Mouse (Mus musculus) kidney, embryonic 14.5 days (tissue): ENCODE measurements around the gene Vps45. TPM values are rescaled to one million over a fixed set of nuclear protein-coding genes. Genes with fewer than 3 reads are reported as not detected.
"Not testable (repeated sequence)": the region's sequence is repeated elsewhere in the genome, so short reads cannot be mapped to it uniquely, and the experiment has no call there.

ENCODE experiments used
- ATAC-seq: fragments of 200-750 bp; cut with Nextera tagmentation; 2 replicates; pipeline ENCODE4 v1.8.0; 2017; ENCODE audit warnings: moderate number of reproducible peaks, mild to moderate bottlenecking, moderate TSS enrichment, moderate library complexity; ENCODE audit not compliant: low FRiP score, low TSS enrichment
- H3K27ac ChIP-seq: fragments of 300-500 bp; sonication (generic); 2 replicates; pipeline ENCODE4 v1.5.1; 2014; ENCODE audit warnings: low read depth, mild to moderate bottlenecking, low read length, moderate library complexity, mixed read lengths
- H3K27me3 ChIP-seq: fragments of 300-500 bp; sonication (generic); 2 replicates; pipeline ENCODE4 v1.6.1; 2014; ENCODE audit warnings: mild to moderate bottlenecking, low read length; ENCODE audit not compliant: control insufficient read depth, insufficient read depth
- H3K36me3 ChIP-seq: fragments of 300-500 bp; sonication (generic); 2 replicates; pipeline ENCODE4 v1.6.1; 2014; ENCODE audit warnings: low read length, mixed read lengths; ENCODE audit not compliant: control insufficient read depth, insufficient read depth
- H3K4me1 ChIP-seq: fragments of 300-500 bp; sonication (generic); 2 replicates; pipeline ENCODE4 v1.6.1; 2014; ENCODE audit warnings: low read length, mixed read lengths; ENCODE audit not compliant: control insufficient read depth, insufficient read depth
- H3K4me2 ChIP-seq: fragments of 300-500 bp; sonication (generic); replicated peaks from 2 replicates; pipeline ENCODE4 v1.6.1; 2014; ENCODE audit warnings: low read depth, mild to moderate bottlenecking, low read length
- H3K4me3 ChIP-seq: fragments of 300-500 bp; sonication (generic); 2 replicates; pipeline ENCODE4 v1.5.1; 2014; ENCODE audit warnings: mild to moderate bottlenecking, low read length
- H3K9ac ChIP-seq: fragments of 300-500 bp; sonication (generic); 2 replicates; pipeline ENCODE4 v1.6.1; 2014; ENCODE audit warnings: low read depth, mild to moderate bottlenecking, low read length, moderate library complexity
- H3K9me3 ChIP-seq: fragments of 300-500 bp; sonication (generic); 2 replicates; pipeline ENCODE4 v1.6.1; 2016; ENCODE audit warnings: low read length; ENCODE audit not compliant: control insufficient read depth
- WGBS: fragments of 180-500 bp; shearing (Covaris S2); extraction: QIAGEN DNeasy Blood & Tissue Kit; methylation state at CpG from one replicate; pipeline ENCODE4 v1.1.7; 2014; 5-methylcytosine and 5-hydroxymethylcytosine counted together
- polyA plus RNA-seq: library from polyadenylated mRNA; unstranded; fragments of >200 nt; fragmentation: Nextera tagmentation; extraction: Ambion mirVana; gene quantifications from 2 replicates; pipeline ENCODE4 v1.2.1, GENCODE M21; 2014

Vps45 gene
- polyA plus RNA-seq, 1 experiment from 2014 or later: 24.3 TPM

DNA sequence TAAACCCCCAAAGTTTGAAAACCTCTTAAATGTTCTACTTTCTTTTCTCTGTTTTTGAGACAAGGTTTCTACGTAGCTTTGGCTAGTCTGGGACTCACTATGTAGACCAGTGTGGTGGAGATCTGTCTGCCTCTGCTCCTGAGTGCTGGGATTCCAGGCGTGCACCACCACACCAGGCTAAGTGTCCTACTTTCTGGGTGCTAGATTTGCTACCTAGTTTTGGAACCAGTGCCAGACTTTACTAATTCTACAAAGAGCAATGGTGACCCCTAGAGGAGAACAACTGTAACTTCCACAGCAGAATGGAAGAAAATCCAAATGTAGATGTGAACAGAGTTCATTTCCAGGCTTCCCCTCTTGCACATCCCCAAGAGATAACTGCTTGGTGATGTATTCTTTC lies 6.4 kb downstream of the Vps45 start:
- 51% methylated on average over 2 of the region's 2 CpGs for WGBS
- Histone ChIP-seq H3K36me3 (no peaks in the 10 kb centered on the region; the same call in 1 of the 2 replicates), H3K27me3 (no peaks in the 10 kb centered on the region), H3K4me1 (no peaks in the 10 kb centered on the region), H3K4me2 (no peak overlapping the region), H3K4me3 (no peak overlapping the region), H3K9me3 (no peaks in the 10 kb centered on the region), H3K27ac (no peak overlapping the region), H3K9ac (no peak overlapping the region)
- no peak for ATAC-seq

GRCm38 (mm10) chr3:96051186-96051585 lies 7.1 kb downstream of the Vps45 start:
- no peak overlapping the region for H3K9ac ChIP-seq
- H3K4me2 ChIP-seq: no peak overlapping the region
- WGBS: 84% methylated on average over 4 of the region's 4 CpGs
- H3K27ac ChIP-seq: no peak overlapping the region
- H3K4me1 ChIP-seq: no peaks in the 10 kb centered on the region
- ATAC-seq: no peak
- H3K27me3 ChIP-seq: no peaks in the 10 kb centered on the region
- H3K9me3 ChIP-seq: no peaks in the 10 kb centered on the region
- H3K4me3 ChIP-seq: no peak overlapping the region
- H3K36me3 ChIP-seq: peaks cover under 1% of the 10 kb centered on the region

DNA sequence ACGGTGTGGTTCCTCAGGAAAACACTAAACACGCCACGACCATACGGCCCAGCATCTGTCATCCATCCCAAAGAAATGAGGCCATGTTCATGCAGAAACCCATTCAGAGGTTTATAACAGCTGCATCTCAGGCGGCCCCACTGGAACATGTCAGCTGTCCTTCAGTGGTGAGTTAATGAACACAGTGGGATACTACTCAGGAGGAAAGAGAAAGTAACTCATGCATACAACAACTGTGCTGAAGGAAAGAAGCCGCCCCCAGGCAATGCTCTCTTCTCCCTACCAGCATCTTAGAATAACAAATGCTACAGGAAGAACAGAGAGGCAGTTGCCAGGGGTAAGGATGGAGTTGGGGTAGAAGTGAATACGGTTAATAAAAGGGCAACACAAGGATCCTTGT lies 7.5 kb downstream of the Vps45 start:
- WGBS: 85% methylated on average over 7 of the region's 7 CpGs
- no peaks in the 10 kb centered on the region for H3K9me3 ChIP-seq
- no peak overlapping the region for H3K27ac ChIP-seq
- H3K4me1 ChIP-seq: no peaks in the 10 kb centered on the region
- no peak overlapping the region for H3K4me3 ChIP-seq
- no peak for ATAC-seq
- no peak overlapping the region for H3K4me2 ChIP-seq
- H3K27me3 ChIP-seq: no peaks in the 10 kb centered on the region
- H3K9ac ChIP-seq: no peak overlapping the region
- peaks cover 4% of the 10 kb centered on the region for H3K36me3 ChIP-seq

GRCm38 (mm10) chr3:96044559-96044958 lies 13.7 kb downstream of the Vps45 start:
- not testable (repeated sequence) for ATAC-seq, H3K27ac ChIP-seq, H3K4me3 ChIP-seq, H3K9me3 ChIP-seq, H3K4me1 ChIP-seq, H3K27me3 ChIP-seq, H3K4me2 ChIP-seq, H3K9ac ChIP-seq
- 95% methylated on average over 3 of the region's 3 CpGs for WGBS
- H3K36me3 ChIP-seq: peaks cover 13% of the 10 kb centered on the region

GRCm38 (mm10) chr3:96043104-96043503 lies 15.2 kb downstream of the Vps45 start:
- Histone ChIP-seq H3K4me1 (no peaks in the 10 kb centered on the region), H3K27me3 (no peaks in the 10 kb centered on the region), H3K4me3 (no peak overlapping the region), H3K9ac (no peak overlapping the region), H3K9me3 (no peaks in the 10 kb centered on the region), H3K27ac (no peak overlapping the region), H3K4me2 (no peak overlapping the region), H3K36me3 (peaks cover 13% of the 10 kb centered on the region)
- 55% methylated on average over 1 of the region's 1 CpGs for WGBS
- ATAC-seq: no peak

- WGBS: 94% methylated on average over 6 of the region's 6 CpGs
- no peak for ATAC-seq
These were observed 17.2 kb downstream of the Vps45 start for GRCm38 (mm10) chr3:96041079-96041478.

GRCm38 (mm10) chr3:96040663-96041006 lies 17.6 kb downstream of the Vps45 start:
- H3K4me1 ChIP-seq: no peaks in the 10 kb centered on the region
- H3K4me2 ChIP-seq: no peak overlapping the region
- no peaks in the 10 kb centered on the region for H3K27me3 ChIP-seq
- peaks cover 7% of the 10 kb centered on the region; the same call in 1 of the 2 replicates for H3K36me3 ChIP-seq
- no peaks in the 10 kb centered on the region for H3K9me3 ChIP-seq
- no peak overlapping the region for H3K9ac ChIP-seq
- ATAC-seq: no peak
- H3K27ac ChIP-seq: no peak overlapping the region
- H3K4me3 ChIP-seq: no peak overlapping the region
- WGBS: 100% methylated on average over 2 of the region's 2 CpGs

More at GRCm38 (mm10) chr3:96041079-96041478, 17.2 kb downstream of the Vps45 start:
- peaks cover 11% of the 10 kb centered on the region for H3K36me3 ChIP-seq
- H3K4me1 ChIP-seq: no peaks in the 10 kb centered on the region
- no peaks in the 10 kb centered on the region for H3K27me3 ChIP-seq
- no peak overlapping the region for H3K27ac ChIP-seq
- H3K4me2 ChIP-seq: no peak overlapping the region
- H3K4me3 ChIP-seq: no peak overlapping the region
- H3K9me3 ChIP-seq: no peaks in the 10 kb centered on the region
- no peak overlapping the region for H3K9ac ChIP-seq

GRCm38 (mm10) chr3:96039857-96040662 lies 18.2 kb downstream of the Vps45 start:
- no peak overlapping the region for H3K27ac ChIP-seq
- H3K4me1 ChIP-seq: no peaks in the 10 kb centered on the region
- H3K4me2 ChIP-seq: no peak overlapping the region
- WGBS: 71% methylated on average over 9 of the region's 9 CpGs
- no peak overlapping the region for H3K9ac ChIP-seq
- ATAC-seq: no peak
- no peaks in the 10 kb centered on the region for H3K9me3 ChIP-seq
- peaks cover 1% of the 10 kb centered on the region; the same call in 1 of the 2 replicates for H3K36me3 ChIP-seq
- H3K27me3 ChIP-seq: no peaks in the 10 kb centered on the region
- no peak overlapping the region for H3K4me3 ChIP-seq

DNA sequence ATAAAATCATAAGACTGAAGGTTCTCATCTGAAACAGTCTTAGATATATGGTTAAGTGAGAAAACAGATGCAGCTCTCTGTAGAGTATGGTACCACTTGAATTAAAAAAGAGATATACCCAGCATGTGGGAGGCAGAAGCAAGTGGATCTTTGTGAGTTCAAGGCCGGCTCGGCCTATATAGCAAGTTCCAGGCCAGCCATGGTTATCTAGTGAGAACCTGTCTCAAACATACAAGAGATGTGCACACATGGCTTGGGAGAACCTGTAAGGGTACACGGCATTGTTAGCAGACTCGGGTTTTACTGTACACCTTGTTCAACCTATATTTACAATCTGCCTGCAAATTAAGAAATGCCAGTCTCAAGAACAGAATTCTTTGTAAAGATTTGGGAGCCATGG lies 19.4 kb downstream of the Vps45 start:
- Histone ChIP-seq H3K4me3 (no peak overlapping the region), H3K4me1 (no peaks in the 10 kb centered on the region), H3K9me3 (no peaks in the 10 kb centered on the region), H3K27ac (no peak overlapping the region), H3K36me3 (no peaks in the 10 kb centered on the region), H3K4me2 (no peak overlapping the region), H3K27me3 (no peaks in the 10 kb centered on the region), H3K9ac (no peak overlapping the region)
- no peak for ATAC-seq
- WGBS: 89% methylated on average over 4 of the region's 4 CpGs
